ENCODE assay signal across 21 mouse cellular contexts in genomic region chr13:93560282-93560681, GRCm38 (mm10).
"Had no signal": no experiment of that assay in that cellular context is flagged by ENCODE, and none has a peak within 500 bp of the region (broad histone marks: within the 10 kb centered on the region; RNA-seq: fewer than 3 reads in every experiment).

No protein-coding gene starts in this region.

- H3K9me3 ChIP-seq: lung, embryonic 15.5 days; midbrain, embryonic 12.5 days; neural tube, embryonic 13.5 days; neural tube, embryonic 15.5 days had no signal

- H3K27me3 ChIP-seq: lung, embryonic 15.5 days; megakaryocyte, embryonic 14.5 days; midbrain, embryonic 12.5 days; neural tube, embryonic 13.5 days; neural tube, embryonic 15.5 days had no signal

- H3K27ac ChIP-seq: lung, embryonic 15.5 days; macrophage; midbrain, embryonic 12.5 days; neural tube, embryonic 13.5 days; neural tube, embryonic 15.5 days had no signal

- H3K4me1 ChIP-seq: lung, embryonic 15.5 days; megakaryocyte, embryonic 14.5 days; midbrain, embryonic 12.5 days; neural tube, embryonic 13.5 days; neural tube, embryonic 15.5 days had no signal

- ATAC-seq: liver, postnatal 0 days; lung, postnatal 0 days; midbrain, embryonic 16.5 days had no signal

- H3K4me3 ChIP-seq: lung, embryonic 15.5 days; megakaryocyte, embryonic 14.5 days; midbrain, embryonic 12.5 days; myocyte; neural tube, embryonic 13.5 days; neural tube, embryonic 15.5 days had no signal

- DNase-seq: liver, postnatal 0 days; lung, adult 2 months; lung, postnatal 14 days; lung, postnatal 36 days; midbrain, embryonic 14.5 days; retina, postnatal 1 day; right cerebral cortex, adult 18-20 months; right cerebral cortex, postnatal 14 days; spleen, adult 18-20 months; thymus, adult 2 months; thymus, postnatal 25 days; thymus, postnatal 4 days had no signal

- H3K36me3 ChIP-seq: lung, embryonic 15.5 days; midbrain, embryonic 12.5 days; neural tube, embryonic 13.5 days; neural tube, embryonic 15.5 days had no signal
